Mouse (Mus musculus) brain, embryonic 14.5 days (tissue): ENCODE measurements at regions not wholly inside any gene's neighbourhood (a gene's known extent, or its start where the extent isn't known, plus 50 kb on each side); places are given as distances from the start of the nearest gene placed in this dataset.

ENCODE experiments used
- CTCF ChIP-seq: fragments of 200-500 bp; IDR thresholded peaks from 2 replicates; pipeline ENCODE4 v1.5.1; 2012; ENCODE audit warnings: inconsistent platforms, mild to moderate bottlenecking, moderate library complexity, borderline replicate concordance; ENCODE audit not compliant: insufficient read depth, insufficient read length; ENCODE audit errors: extremely low read depth
- POLR2A ChIP-seq: fragments of 200-500 bp; IDR thresholded peaks from 2 replicates; pipeline ENCODE4 v1.6.1; 2012; ENCODE audit warnings: mild to moderate bottlenecking, inconsistent platforms, borderline replicate concordance; ENCODE audit not compliant: poor library complexity, insufficient read depth, insufficient read length, severe bottlenecking; ENCODE audit errors: extremely low read depth

DNA sequence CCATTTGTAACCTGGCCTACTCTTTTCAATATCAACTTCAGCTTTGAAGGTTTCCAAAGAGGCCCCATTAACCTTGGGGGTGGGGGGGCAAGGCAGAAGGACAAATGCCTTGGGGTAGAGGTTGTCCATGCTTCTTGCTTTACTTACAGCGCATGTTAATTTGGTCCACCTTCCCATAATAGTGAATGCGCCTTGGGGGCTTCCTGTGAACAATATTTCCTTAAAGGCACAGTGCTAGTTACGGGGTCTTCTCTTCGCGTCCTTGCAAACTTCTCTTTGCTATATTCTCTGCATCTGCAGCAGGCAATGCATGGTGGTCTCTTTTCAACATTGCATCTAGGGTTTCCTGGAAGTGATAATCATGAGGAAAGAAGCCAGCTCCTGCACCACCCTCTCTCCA lies 111.3 kb upstream of the Rtl1 start:
- TF ChIP-seq POLR2A (no peak), CTCF (no peak)
